ENCODE assay signal across 10 mouse cellular contexts in the genomic region with DNA sequence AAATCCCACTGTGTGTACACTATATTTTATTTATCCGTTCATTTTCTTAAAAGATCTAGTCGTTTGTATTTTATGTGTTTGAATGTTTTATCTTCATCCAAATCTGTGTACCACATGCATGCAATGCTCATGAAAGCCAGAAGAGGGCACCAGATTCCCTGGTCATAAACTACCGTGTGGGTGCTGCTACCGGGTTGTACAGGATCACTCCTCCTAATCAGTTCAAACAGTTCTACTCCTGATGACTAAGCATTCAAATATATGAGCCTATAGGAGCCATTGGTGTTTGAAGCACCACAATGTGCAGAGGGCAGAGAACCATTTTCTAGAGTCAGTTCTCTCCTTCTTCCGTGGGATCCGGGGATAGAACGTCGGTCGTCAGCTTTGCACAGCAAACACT. TPM values are rescaled to one million over a fixed set of nuclear protein-coding genes. Genes with fewer than 3 reads are reported as not detected.
A peak's percentile ranks its signal among the peaks of the same experiment; 100 is the strongest.
DNase-seq lines count a peak whose midpoint lies in the region; ATAC-seq lines count a peak whose summit lies in the region.
"Had no signal": no experiment of that assay in that cellular context is flagged by ENCODE, and none has a peak within 500 bp of the region (broad histone marks: within the 10 kb centered on the region; RNA-seq: fewer than 3 reads in every experiment).

No protein-coding gene starts in this region.

- no peaks in the 10 kb centered on the region for H3K27me3 ChIP-seq in forebrain, embryonic 14.5 days (replicated peaks; ENCODE audit: control insufficient read depth, insufficient read depth, low read length)
- H3K27me3 ChIP-seq in forebrain, embryonic 11.5 days (ENCODE audit: control insufficient read depth, insufficient read depth, low read length), result peaks cover 3% of the 10 kb centered on the region; the same call in 1 of the 2 replicates
- H3K27me3 ChIP-seq in liver, embryonic 16.5 days (ENCODE audit: control insufficient read depth, insufficient read depth, low read depth, low read length), result no peaks in the 10 kb centered on the region; the same call in 1 of the 2 replicates
- H3K27me3 ChIP-seq: heart, embryonic 15.5 days; neural tube, embryonic 12.5 days had no signal

- no peaks in the 10 kb centered on the region for H3K36me3 ChIP-seq in forebrain, embryonic 14.5 days (ENCODE audit: control insufficient read depth, insufficient read depth, low read length)
- no peaks in the 10 kb centered on the region for H3K36me3 ChIP-seq in forebrain, embryonic 11.5 days (ENCODE audit: control insufficient read depth, insufficient read depth, low read length)
- no peaks in the 10 kb centered on the region for H3K36me3 ChIP-seq in liver, embryonic 16.5 days (ENCODE audit: control insufficient read depth, insufficient read depth)
- H3K36me3 ChIP-seq: heart, embryonic 15.5 days; neural tube, embryonic 12.5 days had no signal

- no peak overlapping the region for H3K9ac ChIP-seq in forebrain, embryonic 14.5 days (ENCODE audit: low read length)
- H3K9ac ChIP-seq in forebrain, embryonic 11.5 days (ENCODE audit: low read length), result no peak overlapping the region
- no peak overlapping the region for H3K9ac ChIP-seq in liver, embryonic 16.5 days (ENCODE audit: low read depth, low read length)
- H3K9ac ChIP-seq: heart, embryonic 15.5 days; neural tube, embryonic 12.5 days had no signal

- ATAC-seq in forebrain, embryonic 14.5 days, result no peak
- ATAC-seq in forebrain, embryonic 11.5 days (replicated peaks; ENCODE audit: low FRiP score), result no peak
- peak; percentile 78 for ATAC-seq in liver, embryonic 16.5 days (ENCODE audit: low read depth)

- no peak overlapping the region for H3K27ac ChIP-seq in forebrain, embryonic 14.5 days (ENCODE audit: low read depth, low read length)
- H3K27ac ChIP-seq in forebrain, embryonic 11.5 days (ENCODE audit: low read depth, low read length), result no peak overlapping the region
- H3K27ac ChIP-seq in liver, embryonic 16.5 days (ENCODE audit: low read length), result no peak overlapping the region
- H3K27ac ChIP-seq: neural tube, embryonic 12.5 days had no signal

- no peaks in the 10 kb centered on the region for H3K4me1 ChIP-seq in forebrain, embryonic 14.5 days (ENCODE audit: control insufficient read depth, insufficient read depth, low read length)
- H3K4me1 ChIP-seq in forebrain, embryonic 11.5 days (replicated peaks; ENCODE audit: control insufficient read depth, insufficient read depth, low read length), result 0 out of 2 replicates have a peak, but pooled peaks cover 4% of the 10 kb centered on the region
- H3K4me1 ChIP-seq in liver, embryonic 16.5 days (ENCODE audit: control insufficient read depth, low read depth, low read length), result no peaks in the 10 kb centered on the region

- peak; percentile 54 for DNase-seq in forebrain, embryonic 14.5 days (ENCODE audit: low spot score)
- no peak for DNase-seq in forebrain, embryonic 11.5 days (ENCODE audit: low spot score)
- DNase-seq in 416B (ENCODE audit: low read depth), result peak; percentile 79
- peak; percentile 57 for DNase-seq in ZHBTc4 (ENCODE audit: low read depth, low spot score)
- DNase-seq in neural tube, embryonic 10.5 days (ENCODE audit: extremely low spot score, low spot score), result no peak
- no peak for DNase-seq in layer of hippocampus, postnatal 14 days (ENCODE audit: low spot score in 2 of 2)
- no peak for DNase-seq in right cerebral cortex, adult 18-20 months

- H3K4me2 ChIP-seq in forebrain, embryonic 14.5 days (ENCODE audit: low read length), result no peak overlapping the region
- no peak overlapping the region for H3K4me2 ChIP-seq in forebrain, embryonic 11.5 days (ENCODE audit: low read depth, low read length, severe bottlenecking)
- no peak overlapping the region for H3K4me2 ChIP-seq in liver, embryonic 16.5 days (ENCODE audit: low read depth, low read length)
- H3K4me2 ChIP-seq: heart, embryonic 15.5 days; neural tube, embryonic 12.5 days had no signal

- no peaks in the 10 kb centered on the region for H3K9me3 ChIP-seq in forebrain, embryonic 14.5 days (replicated peaks; ENCODE audit: control insufficient read depth, low read length)
- H3K9me3 ChIP-seq in forebrain, embryonic 11.5 days (ENCODE audit: control insufficient read depth, low read length), result no peaks in the 10 kb centered on the region
- H3K9me3 ChIP-seq in liver, embryonic 16.5 days (replicated peaks; ENCODE audit: control insufficient read depth, low read length), result no peaks in the 10 kb centered on the region
- H3K9me3 ChIP-seq: heart, embryonic 15.5 days; neural tube, embryonic 12.5 days had no signal

- H3K4me3 ChIP-seq in forebrain, embryonic 14.5 days (ENCODE audit: low read depth, low read length), result no peak overlapping the region
- H3K4me3 ChIP-seq in forebrain, embryonic 11.5 days (ENCODE audit: low read depth, low read length), result no peak overlapping the region
- no peak overlapping the region for H3K4me3 ChIP-seq in liver, embryonic 16.5 days (ENCODE audit: low read depth, low read length)
- H3K4me3 ChIP-seq: heart, embryonic 15.5 days; neural tube, embryonic 12.5 days had no signal

- 66% methylated on average over 9 of the region's 9 CpGs for WGBS in forebrain, embryonic 14.5 days
- WGBS in forebrain, embryonic 11.5 days, result 64% methylated on average over 9 of the region's 9 CpGs
- 40% methylated on average over 9 of the region's 9 CpGs for WGBS in liver, embryonic 16.5 days (ENCODE audit: insufficient replicate concordance)

RNA-seq across cellular contexts. Expression of gene Rtl5, which starts 11.7 kb away (rescaled TPM):
- 9.6 and 11.0 TPM in 2 replicates for polyA plus RNA-seq in forebrain, embryonic 14.5 days (2014; fragmentation: Nextera tagmentation; extraction: Ambion mirVana)
- 4.6 and 5.9 TPM in 2 replicates for polyA plus RNA-seq in forebrain, embryonic 11.5 days (2014; fragmentation: Nextera tagmentation; extraction: Ambion mirVana)
- polyA plus RNA-seq in liver, embryonic 16.5 days (2015; fragmentation: Nextera tagmentation; extraction: Ambion mirVana), result 0.13 and 0.18 TPM in 2 replicates
- total RNA-seq in layer of hippocampus, postnatal 14 days (2021), result 10 to 100 TPM in 1 of 2 experiments, 1 to 10 TPM in 1; 8.9 to 10.1 TPM

RNA-seq across cellular contexts. Expression of gene Pin4, which starts 59.8 kb away (rescaled TPM):
- 59.3 and 79.6 TPM in 2 replicates for polyA plus RNA-seq in forebrain, embryonic 14.5 days (2014; fragmentation: Nextera tagmentation; extraction: Ambion mirVana)
- polyA plus RNA-seq in forebrain, embryonic 11.5 days (2014; fragmentation: Nextera tagmentation; extraction: Ambion mirVana), result 73.6 and 77.5 TPM in 2 replicates
- 35.7 and 38.8 TPM in 2 replicates for polyA plus RNA-seq in liver, embryonic 16.5 days (2015; fragmentation: Nextera tagmentation; extraction: Ambion mirVana)
- 10 to 100 TPM; 34.4 to 39.2 TPM for total RNA-seq in layer of hippocampus, postnatal 14 days (2021)

Comparison
In these comparisons a context has a peak if more than half of its experiments do, and no peak if none do; other contexts are left out.
1. DNase-seq: peak in forebrain, embryonic 14.5 days (single experiment), 416B (single experiment) and ZHBTc4 (single experiment); none in forebrain, embryonic 11.5 days (single experiment), neural tube, embryonic 10.5 days (single experiment), layer of hippocampus, postnatal 14 days (0 of 2) and right cerebral cortex, adult 18-20 months (single experiment).